In genomic region chr10:21465362-21465761, GRCm38 (mm10) we compare ENCODE assay signal across 8 mouse cellular contexts.
DNase-seq lines count a peak whose midpoint lies in the region; ATAC-seq and TF ChIP-seq lines count a peak whose summit lies in the region.

No protein-coding gene starts in this region.

- no peaks in the 10 kb centered on the region for H3K27me3 ChIP-seq in embryonic facial prominence, embryonic 14.5 days (replicated peaks; ENCODE audit: control insufficient read depth, insufficient read depth, low read length)
- no peaks in the 10 kb centered on the region for H3K27me3 ChIP-seq in heart, embryonic 10.5 days (ENCODE audit: insufficient read depth, poor library complexity, severe bottlenecking)
- no peaks in the 10 kb centered on the region for H3K27me3 ChIP-seq in kidney, embryonic 14.5 days (ENCODE audit: control insufficient read depth, insufficient read depth, low read length)
- H3K27me3 ChIP-seq in myocyte (ENCODE audit: control insufficient read depth, insufficient read depth, insufficient read length) = no peaks in the 10 kb centered on the region

- H3K4me2 ChIP-seq in embryonic facial prominence, embryonic 14.5 days (ENCODE audit: low read depth, low read length) = peak overlapping the region; percentile 43
- H3K4me2 ChIP-seq in kidney, embryonic 14.5 days (replicated peaks; ENCODE audit: low read depth, low read length) = no peak overlapping the region; the same call in 1 of the 2 replicates
- peak overlapping the region; percentile 41 for H3K4me2 ChIP-seq in myocyte (ENCODE audit: low read depth)

- H3K36me3 ChIP-seq in embryonic facial prominence, embryonic 14.5 days (ENCODE audit: control insufficient read depth, insufficient read depth, low read length) = no peaks in the 10 kb centered on the region
- H3K36me3 ChIP-seq in heart, embryonic 10.5 days = no peaks in the 10 kb centered on the region
- H3K36me3 ChIP-seq in kidney, embryonic 14.5 days (ENCODE audit: control insufficient read depth, insufficient read depth, low read length) = no peaks in the 10 kb centered on the region
- no peaks in the 10 kb centered on the region for H3K36me3 ChIP-seq in myocyte (ENCODE audit: control insufficient read depth, insufficient read depth)

- H3K79me2 ChIP-seq in myocyte (ENCODE audit: control insufficient read depth, insufficient read depth) = no peaks in the 10 kb centered on the region

- no peak for TF ChIP-seq POLR2A in myocyte (IDR thresholded peaks at IDR 0.05; ENCODE audit: insufficient read length, low read depth)

- peaks cover 12% of the 10 kb centered on the region for H3K4me1 ChIP-seq in embryonic facial prominence, embryonic 14.5 days (ENCODE audit: control insufficient read depth, insufficient read depth, low read length)
- no peaks in the 10 kb centered on the region for H3K4me1 ChIP-seq in heart, embryonic 10.5 days
- H3K4me1 ChIP-seq in kidney, embryonic 14.5 days (ENCODE audit: control insufficient read depth, insufficient read depth, low read length) = no peaks in the 10 kb centered on the region

- ATAC-seq in embryonic facial prominence, embryonic 14.5 days (ENCODE audit: low read depth) = peak; percentile 62; the same call in 1 of the 2 replicates
- ATAC-seq in kidney, embryonic 14.5 days (ENCODE audit: low FRiP score, low TSS enrichment) = peak; percentile 84

- peak; percentile 79 for DNase-seq in 416B (ENCODE audit: low read depth)
- peak; percentile 50 to 68 for DNase-seq in adrenal gland, postnatal 4 days (ENCODE audit: low spot score in 2 of 2)
- peak; percentile 91 for DNase-seq in embryonic facial prominence, embryonic 14.5 days (ENCODE audit: low spot score)
- peak; percentile 85 for DNase-seq in heart, embryonic 10.5 days (ENCODE audit: low spot score)
- peak; percentile 74 for DNase-seq in liver
- DNase-seq in spleen, postnatal 4 days (ENCODE audit: low spot score in 2 of 2) = peak; percentile 75 to 88

- WGBS in embryonic facial prominence, embryonic 14.5 days = 2% methylated on average over 15 of the region's 15 CpGs
- WGBS in heart, embryonic 10.5 days = 3% methylated on average over 15 of the region's 15 CpGs
- WGBS in kidney, embryonic 14.5 days = 3% methylated on average over 15 of the region's 15 CpGs

- H3K9me3 ChIP-seq in embryonic facial prominence, embryonic 14.5 days (ENCODE audit: control insufficient read depth, low read length) = no peaks in the 10 kb centered on the region
- no peaks in the 10 kb centered on the region for H3K9me3 ChIP-seq in heart, embryonic 10.5 days
- no peaks in the 10 kb centered on the region for H3K9me3 ChIP-seq in kidney, embryonic 14.5 days (ENCODE audit: control insufficient read depth, low read length)

- H3K9ac ChIP-seq in embryonic facial prominence, embryonic 14.5 days (ENCODE audit: low read depth, low read length) = no peak overlapping the region
- H3K9ac ChIP-seq in kidney, embryonic 14.5 days (ENCODE audit: low read depth, low read length) = no peak overlapping the region

- H3K27ac ChIP-seq in embryonic facial prominence, embryonic 14.5 days (replicated peaks; ENCODE audit: low read depth, low read length) = peak overlapping the region; percentile 7; the same call in 1 of the 2 replicates
- no peak overlapping the region for H3K27ac ChIP-seq in heart, embryonic 10.5 days
- no peak overlapping the region for H3K27ac ChIP-seq in kidney, embryonic 14.5 days (ENCODE audit: low read depth, low read length)

- H3K4me3 ChIP-seq in embryonic facial prominence, embryonic 14.5 days (ENCODE audit: low read depth, low read length) = no peak overlapping the region
- H3K4me3 ChIP-seq in heart, embryonic 10.5 days = 0 out of 2 replicates have a peak overlapping the region, but pooled peaks have one; percentile 5
- no peak overlapping the region for H3K4me3 ChIP-seq in kidney, embryonic 14.5 days (ENCODE audit: low read length)
- no peak overlapping the region for H3K4me3 ChIP-seq in myocyte

- H3ac ChIP-seq in myocyte (ENCODE audit: control insufficient read depth, insufficient read length) = no peak overlapping the region

TF ChIP-seq in myocyte, 11 proteins besides CTCF, POLR2A, EP300 and RAD21:
- no peak for TF ChIP-seq USF1 (IDR thresholded peaks at IDR 0.05; ENCODE audit: low read depth)
- TF ChIP-seq REST (IDR thresholded peaks at IDR 0.05; ENCODE audit: insufficient read depth, insufficient read length) = no peak
- no peak for TF ChIP-seq TCF12 (IDR thresholded peaks at IDR 0.05; ENCODE audit: insufficient read depth, poor library complexity, severe bottlenecking)
- no peak for TF ChIP-seq MYOG (IDR thresholded peaks at IDR 0.05; ENCODE audit: control insufficient read depth in 1 of 3, insufficient read depth in 1 of 3, insufficient read length in 2 of 3, low read depth in 2 of 3)
- no peak for TF ChIP-seq CEBPB (IDR thresholded peaks at IDR 0.05; ENCODE audit: insufficient read depth, poor library complexity, severe bottlenecking)
- TF ChIP-seq MAX (IDR thresholded peaks at IDR 0.05; ENCODE audit: low read depth) = no peak
- TF ChIP-seq TCF3 (IDR thresholded peaks at IDR 0.05; ENCODE audit: insufficient read length, low read depth) = no peak
- TF ChIP-seq E2F4 (IDR thresholded peaks at IDR 0.05; ENCODE audit: insufficient read depth) = no peak
- no peak for TF ChIP-seq POLR2AphosphoS2 (IDR thresholded peaks at IDR 0.05; ENCODE audit: insufficient read length, low read depth)
- no peak for TF ChIP-seq MYOD1 (IDR thresholded peaks at IDR 0.05; ENCODE audit: control insufficient read depth in 1 of 3, insufficient read length in 2 of 3, low read depth in 2 of 3)
